Mouse (Mus musculus): ENCODE data around the gene Sipa1.

DNA sequence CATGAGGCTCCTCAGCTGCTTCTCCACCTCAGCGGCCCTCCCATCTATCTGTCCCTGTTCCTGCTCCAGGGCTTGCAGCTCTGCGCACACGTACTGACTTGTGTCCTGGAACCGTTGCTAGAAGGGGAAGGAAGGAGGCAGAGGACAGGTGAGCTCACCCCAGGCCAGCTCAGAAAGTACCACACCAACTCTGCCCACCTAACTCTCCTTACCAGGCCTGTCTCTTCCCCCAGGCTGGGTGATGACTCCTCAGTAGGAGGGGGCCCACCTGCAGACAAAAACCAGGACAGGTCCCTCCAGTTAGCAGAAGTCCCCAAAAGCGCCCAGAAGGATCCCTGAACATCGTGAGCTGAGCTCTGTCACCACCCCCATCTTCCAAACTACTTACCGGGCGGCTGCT, 47.1 kb upstream of the Sipa1 start:
- no peak for TF ChIP-seq CTCF (IDR thresholded peaks at IDR 0.05; ENCODE audit: low read depth, low read length)
- no peak for TF ChIP-seq POLR2A (IDR thresholded peaks at IDR 0.05; ENCODE audit: insufficient read depth, low read length)
